Mouse (Mus musculus) midbrain, embryonic 15.5 days (tissue): ENCODE results near the gene Cnpy1. TPM values are rescaled to one million over a fixed set of nuclear protein-coding genes. Genes with fewer than 3 reads are reported as not detected.

Experiments
- ATAC-seq: fragments of 200-750 bp; cut with Nextera tagmentation; replicated peaks from 2 replicates; pipeline ENCODE4 v1.8.0; 2017; ENCODE audit warnings: moderate TSS enrichment
- H3K27ac ChIP-seq: fragments of 300-500 bp; sonication (generic); 2 replicates; pipeline ENCODE4 v1.5.1; 2015; ENCODE audit warnings: mild to moderate bottlenecking, inconsistent platforms
- H3K27me3 ChIP-seq: fragments of 300-500 bp; sonication (generic); replicated peaks from 2 replicates; pipeline ENCODE4 v1.6.1; 2015; ENCODE audit warnings: inconsistent platforms
- H3K36me3 ChIP-seq: fragments of 300-500 bp; sonication (generic); replicated peaks from 2 replicates; pipeline ENCODE4 v1.6.1; 2015; ENCODE audit warnings: inconsistent platforms
- H3K4me1 ChIP-seq: fragments of 300-500 bp; sonication (generic); 2 replicates; pipeline ENCODE4 v1.6.1; 2015; ENCODE audit warnings: inconsistent platforms
- H3K4me2 ChIP-seq: fragments of 300-500 bp; sonication (generic); 2 replicates; pipeline ENCODE4 v1.6.1; 2015; ENCODE audit warnings: inconsistent platforms, mild to moderate bottlenecking, moderate library complexity
- H3K4me3 ChIP-seq: fragments of 300-500 bp; sonication (generic); 2 replicates; pipeline ENCODE4 v1.5.1; 2015; ENCODE audit warnings: mild to moderate bottlenecking, inconsistent platforms
- H3K9ac ChIP-seq: fragments of 300-500 bp; sonication (generic); 2 replicates; pipeline ENCODE4 v1.6.1; 2015; ENCODE audit warnings: mild to moderate bottlenecking, inconsistent platforms
- H3K9me3 ChIP-seq: fragments of 300-500 bp; sonication (generic); 2 replicates; pipeline ENCODE4 v1.6.1; 2016; ENCODE audit warnings: inconsistent platforms
- WGBS: fragments of 180-500 bp; shearing (Covaris S2); methylation state at CpG from one replicate; pipeline ENCODE4 v1.1.7; 2015; ENCODE audit warnings: mixed read lengths; 5-methylcytosine and 5-hydroxymethylcytosine counted together
- polyA plus RNA-seq: library from polyadenylated mRNA; unstranded; fragments of >200 nt; fragmentation: Nextera tagmentation; extraction: Ambion mirVana; gene quantifications from 2 replicates; pipeline ENCODE4 v1.2.1, GENCODE M21; 2015

Gene Cnpy1
- polyA plus RNA-seq, 1 experiment from 2014 or later: 44.2 TPM

- Histone ChIP-seq H3K27me3 (peaks cover 51% of the 10 kb centered on the region), H3K9ac (no peak overlapping the region), H3K4me3 (peak overlapping the region; percentile 12), H3K4me1 (peaks cover 24% of the 10 kb centered on the region), H3K36me3 (no peaks in the 10 kb centered on the region), H3K27ac (peak overlapping the region; percentile 68), H3K4me2 (peak overlapping the region; percentile 38), H3K9me3 (no peaks in the 10 kb centered on the region)
- WGBS: 3% methylated on average over 24 of the region's 24 CpGs
- peak; percentile 31 for ATAC-seq
Measured at GRCm38 (mm10) chr5:28174876-28175569, 70.6 kb downstream of the Cnpy1 start.

- H3K4me2 ChIP-seq: peak overlapping the region; percentile 27
- H3K4me3 ChIP-seq: no peak overlapping the region
- no peak for ATAC-seq
- H3K36me3 ChIP-seq: no peaks in the 10 kb centered on the region
- H3K27ac ChIP-seq: peak overlapping the region; percentile 68
- no peaks in the 10 kb centered on the region for H3K9me3 ChIP-seq
- 5% methylated on average over 9 of the region's 9 CpGs for WGBS
- no peak overlapping the region for H3K9ac ChIP-seq
- peaks cover 15% of the 10 kb centered on the region for H3K4me1 ChIP-seq
- H3K27me3 ChIP-seq: peaks cover 48% of the 10 kb centered on the region
Measured at GRCm38 (mm10) chr5:28174086-28174485, 71.5 kb downstream of the Cnpy1 start.

GRCm38 (mm10) chr5:28173674-28174073, 71.9 kb downstream of the Cnpy1 start:
- no peaks in the 10 kb centered on the region for H3K36me3 ChIP-seq
- peaks cover 44% of the 10 kb centered on the region for H3K27me3 ChIP-seq
- H3K4me2 ChIP-seq: peak overlapping the region; percentile 27
- H3K9me3 ChIP-seq: no peaks in the 10 kb centered on the region
- WGBS: 16% methylated on average over 1 of the region's 1 CpGs
- H3K9ac ChIP-seq: no peak overlapping the region
- peaks cover 12% of the 10 kb centered on the region for H3K4me1 ChIP-seq
- no peak for ATAC-seq
- H3K4me3 ChIP-seq: no peak overlapping the region
- peak overlapping the region; percentile 68 for H3K27ac ChIP-seq

- Histone ChIP-seq H3K4me3 (0 out of 2 replicates have a peak overlapping the region, but pooled peaks have one; percentile 5), H3K36me3 (no peaks in the 10 kb centered on the region), H3K27ac (peak overlapping the region; percentile 68), H3K4me2 (peak overlapping the region; percentile 27), H3K27me3 (peaks cover 39% of the 10 kb centered on the region), H3K4me1 (peaks cover 12% of the 10 kb centered on the region), H3K9ac (no peak overlapping the region), H3K9me3 (no peaks in the 10 kb centered on the region)
- WGBS: 18% methylated on average over 4 of the region's 4 CpGs
- ATAC-seq: no peak
Measured at GRCm38 (mm10) chr5:28172921-28173670, 72.5 kb downstream of the Cnpy1 start.

GRCm38 (mm10) chr5:28172261-28172920, 73.2 kb downstream of the Cnpy1 start:
- H3K4me2 ChIP-seq: peak overlapping the region; percentile 27; the same call in 1 of the 2 replicates
- no peaks in the 10 kb centered on the region for H3K9me3 ChIP-seq
- ATAC-seq: no peak
- H3K36me3 ChIP-seq: no peaks in the 10 kb centered on the region
- H3K4me3 ChIP-seq: 0 out of 2 replicates have a peak overlapping the region, but pooled peaks have one; percentile 7
- H3K27ac ChIP-seq: 0 out of 2 replicates have a peak overlapping the region, but pooled peaks have one; percentile 68
- WGBS: 24% methylated on average over 8 of the region's 8 CpGs
- no peak overlapping the region for H3K9ac ChIP-seq
- peaks cover 35% of the 10 kb centered on the region for H3K27me3 ChIP-seq
- H3K4me1 ChIP-seq: peaks cover 12% of the 10 kb centered on the region

- 25% methylated on average over 5 of the region's 5 CpGs for WGBS
- peak overlapping the region; percentile 23 for H3K4me2 ChIP-seq
- peaks cover 34% of the 10 kb centered on the region for H3K27me3 ChIP-seq
Measured at GRCm38 (mm10) chr5:28171667-28172066, 73.9 kb downstream of the Cnpy1 start.

GRCm38 (mm10) chr5:28170892-28171291, 74.7 kb downstream of the Cnpy1 start:
- Histone ChIP-seq H3K4me1 (peaks cover 23% of the 10 kb centered on the region), H3K9me3 (no peaks in the 10 kb centered on the region), H3K4me3 (peak overlapping the region; percentile 34), H3K4me2 (peak overlapping the region; percentile 48), H3K36me3 (no peaks in the 10 kb centered on the region), H3K27ac (peak overlapping the region; percentile 39; the same call in 1 of the 2 replicates), H3K27me3 (peaks cover 27% of the 10 kb centered on the region), H3K9ac (peak overlapping the region; percentile 34)
- ATAC-seq: no peak
- 4% methylated on average over 19 of the region's 19 CpGs for WGBS

More at GRCm38 (mm10) chr5:28171667-28172066, 73.9 kb downstream of the Cnpy1 start:
- ATAC-seq: no peak
- Histone ChIP-seq H3K9me3 (no peaks in the 10 kb centered on the region), H3K9ac (no peak overlapping the region), H3K4me1 (peaks cover 16% of the 10 kb centered on the region), H3K27ac (no peak overlapping the region), H3K4me3 (no peak overlapping the region), H3K36me3 (no peaks in the 10 kb centered on the region)

- Histone ChIP-seq H3K9ac (no peak overlapping the region; the same call in 1 of the 2 replicates), H3K4me3 (peak overlapping the region; percentile 57)
Measured at GRCm38 (mm10) chr5:28170081-28170480, 75.5 kb downstream of the Cnpy1 start.

GRCm38 (mm10) chr5:28169166-28169801, 76.3 kb downstream of the Cnpy1 start:
- H3K9me3 ChIP-seq: no peaks in the 10 kb centered on the region

More at GRCm38 (mm10) chr5:28170081-28170480, 75.5 kb downstream of the Cnpy1 start:
- Histone ChIP-seq H3K27me3 (peaks cover 27% of the 10 kb centered on the region), H3K4me1 (peaks cover 29% of the 10 kb centered on the region), H3K36me3 (no peaks in the 10 kb centered on the region), H3K27ac (no peak overlapping the region), H3K4me2 (peak overlapping the region; percentile 85), H3K9me3 (no peaks in the 10 kb centered on the region)
- WGBS: 9% methylated on average over 17 of the region's 17 CpGs
- ATAC-seq: no peak

GRCm38 (mm10) chr5:28168253-28169165, 77.1 kb downstream of the Cnpy1 start:
- peak overlapping the region; percentile 89 for H3K27ac ChIP-seq
- no peaks in the 10 kb centered on the region for H3K36me3 ChIP-seq
- peaks cover 29% of the 10 kb centered on the region for H3K27me3 ChIP-seq
- H3K9ac ChIP-seq: peak overlapping the region; percentile 75
- no peaks in the 10 kb centered on the region for H3K9me3 ChIP-seq
- 1% methylated on average over 36 of the region's 36 CpGs for WGBS
- peak overlapping the region; percentile 57 for H3K4me3 ChIP-seq
- peak overlapping the region; percentile 85 for H3K4me2 ChIP-seq
- H3K4me1 ChIP-seq: peaks cover 24% of the 10 kb centered on the region
- ATAC-seq: no peak; the same call in 1 of the 2 replicates

More at GRCm38 (mm10) chr5:28169166-28169801, 76.3 kb downstream of the Cnpy1 start:
- Histone ChIP-seq H3K4me1 (peaks cover 28% of the 10 kb centered on the region), H3K4me3 (peak overlapping the region; percentile 57), H3K27me3 (peaks cover 28% of the 10 kb centered on the region), H3K27ac (0 out of 2 replicates have a peak overlapping the region, but pooled peaks have one; percentile 89), H3K4me2 (peak overlapping the region; percentile 85), H3K9ac (peak overlapping the region; percentile 75), H3K36me3 (no peaks in the 10 kb centered on the region)
- 8% methylated on average over 5 of the region's 5 CpGs for WGBS
- no peak for ATAC-seq
